Mouse (Mus musculus) MEL (cell line): ENCODE measurements at regions not wholly inside any gene's neighbourhood (a gene's known extent, or its start where the extent isn't known, plus 50 kb on each side); places are given as distances from the start of the nearest gene placed in this dataset.

ENCODE experiments used
- DNase-seq: peaks from one replicate; pipeline ENCODE4 v3.0.0; 2011; ENCODE audit warnings: low read depth, low spot score
- H3K27ac ChIP-seq: 2 replicates; pipeline ENCODE4 v1.5.1; 2012; ENCODE audit warnings: low read depth, mild to moderate bottlenecking, control low read depth, low read length, moderate library complexity; ENCODE audit not compliant: control insufficient read depth
- H3K27me3 ChIP-seq, 2 experiments: fragments of 150-350 bp in 1 of 2; sonication (generic) in 1 of 2; 2 replicates each; pipeline ENCODE4 v1.6.1; 2012; ENCODE audit warnings: low read length in 2 of 2, mild to moderate bottlenecking in 2 of 2, improper control_type of control experiment in 1 of 2, moderate library complexity in 1 of 2; ENCODE audit not compliant: insufficient read depth in 2 of 2, control insufficient read depth in 1 of 2
- H3K36me3 ChIP-seq, 2 experiments: 2 replicates each; pipeline ENCODE4 v1.6.1; 2012 to 2014; ENCODE audit warnings: low read length in 2 of 2, improper control_type of control experiment in 1 of 2, inconsistent platforms in 1 of 2, mild to moderate bottlenecking in 1 of 2; ENCODE audit not compliant: insufficient read depth in 2 of 2, control insufficient read depth in 1 of 2
- H3K4me1 ChIP-seq, 2 experiments: fragments of 150-350 bp in 1 of 2; sonication (generic) in 1 of 2; 2 replicates each; pipeline ENCODE4 v1.6.1; 2012; ENCODE audit warnings: low read length in 2 of 2, improper control_type of control experiment in 1 of 2, mild to moderate bottlenecking in 1 of 2; ENCODE audit not compliant: insufficient read depth in 2 of 2, control insufficient read depth in 1 of 2
- H3K4me3 ChIP-seq, 2 experiments: fragments of 150-350 bp in 1 of 2; sonication (generic) in 1 of 2; 2 replicates each; pipeline ENCODE4 v1.5.1; 2012; ENCODE audit warnings: low read depth in 2 of 2, low read length in 2 of 2, mild to moderate bottlenecking in 2 of 2, moderate library complexity in 2 of 2, control low read depth in 1 of 2, improper control_type of control experiment in 1 of 2; ENCODE audit not compliant: control insufficient read depth in 1 of 2, insufficient read depth in 1 of 2
- H3K79me2 ChIP-seq: 2 replicates; pipeline ENCODE4 v1.6.1; 2012; ENCODE audit warnings: mild to moderate bottlenecking, low read length, moderate library complexity; ENCODE audit not compliant: control insufficient read depth, poor library complexity, insufficient read depth
- H3K9ac ChIP-seq: 2 replicates; pipeline ENCODE4 v1.6.1; 2012; ENCODE audit warnings: low read depth, mild to moderate bottlenecking, control low read depth, low read length, moderate library complexity; ENCODE audit not compliant: control insufficient read depth, poor library complexity, severe bottlenecking
- H3K9me3 ChIP-seq: fragments of 150-350 bp; sonication (generic); replicated peaks from 2 replicates; pipeline ENCODE4 v1.6.1; 2012; ENCODE audit warnings: mild to moderate bottlenecking, low read length, improper control_type of control experiment, moderate library complexity; ENCODE audit not compliant: insufficient read depth
- BHLHE40 ChIP-seq: IDR thresholded peaks from 2 replicates; pipeline ENCODE4 v1.6.1; 2012; ENCODE audit warnings: low read depth, mild to moderate bottlenecking, inconsistent platforms, low read length, improper control_type of control experiment, borderline replicate concordance
- CHD1 ChIP-seq: IDR thresholded peaks from 2 replicates; pipeline ENCODE4 v1.6.1; 2012; ENCODE audit warnings: low read depth, mild to moderate bottlenecking, inconsistent platforms, low read length, improper control_type of control experiment
- CTCF ChIP-seq, 3 experiments: IDR thresholded peaks in 2 of 3; conservative IDR thresholded peaks in 1 of 3; 2 replicates each; pipeline ENCODE4 v1.5.1; 2011 to 2012; ENCODE audit warnings: low read length in 3 of 3, low read depth in 2 of 3, mild to moderate bottlenecking in 2 of 3, improper control_type of control experiment in 1 of 3, inconsistent platforms in 1 of 3, mixed read lengths in 1 of 3, moderate library complexity in 1 of 3; ENCODE audit not compliant: control insufficient read depth in 1 of 3, insufficient read depth in 1 of 3, poor library complexity in 1 of 3, severe bottlenecking in 1 of 3
- E2F4 ChIP-seq: IDR thresholded peaks from 2 replicates; pipeline ENCODE4 v1.6.1; 2011; ENCODE audit warnings: low read depth, low read length, improper control_type of control experiment, borderline replicate concordance
- ELF1 ChIP-seq: IDR thresholded peaks from 2 replicates; pipeline ENCODE4 v1.6.1; 2014; ENCODE audit warnings: low read depth, mild to moderate bottlenecking, inconsistent platforms, low read length, improper control_type of control experiment, moderate library complexity
- EP300 ChIP-seq, 2 experiments: IDR thresholded peaks; 2 replicates each; pipeline ENCODE4 v1.6.1; 2011; ENCODE audit warnings: improper control_type of control experiment in 2 of 2, low read length in 2 of 2, low read depth in 1 of 2, mild to moderate bottlenecking in 1 of 2
- ETS1 ChIP-seq: IDR thresholded peaks from 2 replicates; pipeline ENCODE4 v1.6.1; 2012; ENCODE audit warnings: low read depth, mild to moderate bottlenecking, inconsistent platforms, low read length, improper control_type of control experiment, moderate library complexity
- GABPA ChIP-seq: IDR thresholded peaks from 2 replicates; pipeline ENCODE4 v1.6.1; 2012; ENCODE audit warnings: low read depth, mild to moderate bottlenecking, inconsistent platforms, low read length, improper control_type of control experiment, moderate library complexity
- GATA1 ChIP-seq: IDR thresholded peaks from 2 replicates; pipeline ENCODE4 v1.6.1; 2011; ENCODE audit warnings: low read depth, low read length, improper control_type of control experiment
- HCFC1 ChIP-seq: IDR thresholded peaks from 2 replicates; pipeline ENCODE4 v1.6.1; 2012; ENCODE audit warnings: low read depth, mild to moderate bottlenecking, inconsistent platforms, low read length, improper control_type of control experiment, moderate library complexity
- JUND ChIP-seq: IDR thresholded peaks from 2 replicates; pipeline ENCODE4 v1.6.1; 2011; ENCODE audit warnings: low read depth, mild to moderate bottlenecking, improper control_type of control experiment, low read length
- MXI1 ChIP-seq: IDR thresholded peaks from 2 replicates; pipeline ENCODE4 v1.6.1; 2011; ENCODE audit warnings: mild to moderate bottlenecking, low read depth, low read length, improper control_type of control experiment
- MYB ChIP-seq: IDR thresholded peaks from 2 replicates; pipeline ENCODE4 v1.6.1; 2011; ENCODE audit warnings: mild to moderate bottlenecking, low read depth, low read length, improper control_type of control experiment
- MYC ChIP-seq: IDR thresholded peaks from 2 replicates; pipeline ENCODE4 v1.6.1; 2011; ENCODE audit warnings: low read depth, mild to moderate bottlenecking, low read length, improper control_type of control experiment, moderate library complexity
- NELFE ChIP-seq: IDR thresholded peaks from 2 replicates; pipeline ENCODE4 v1.6.1; 2011; ENCODE audit warnings: low read depth, low read length, improper control_type of control experiment
- POLR2A ChIP-seq, 2 experiments: IDR thresholded peaks; 2 replicates each; pipeline ENCODE4 v1.6.1; 2011 to 2012; ENCODE audit warnings: low read length in 2 of 2, mild to moderate bottlenecking in 2 of 2, control low read depth in 1 of 2, improper control_type of control experiment in 1 of 2, low read depth in 1 of 2, moderate library complexity in 1 of 2; ENCODE audit not compliant: control insufficient read depth in 1 of 2, insufficient read depth in 1 of 2, poor library complexity in 1 of 2
- RAD21 ChIP-seq: IDR thresholded peaks from 2 replicates; pipeline ENCODE4 v1.6.1; 2011; ENCODE audit warnings: mild to moderate bottlenecking, low read depth, low read length, improper control_type of control experiment
- SIN3A ChIP-seq: IDR thresholded peaks from 2 replicates; pipeline ENCODE4 v1.6.1; 2012; ENCODE audit warnings: low read length, improper control_type of control experiment, inconsistent platforms
- SMC3 ChIP-seq: IDR thresholded peaks from 2 replicates; pipeline ENCODE4 v1.6.1; 2011; ENCODE audit warnings: low read depth, low read length, improper control_type of control experiment
- TAL1 ChIP-seq: IDR thresholded peaks from 2 replicates; pipeline ENCODE4 v1.6.1; 2012; ENCODE audit warnings: mild to moderate bottlenecking, inconsistent platforms, low read length, moderate library complexity, mixed read lengths
- TBP ChIP-seq: IDR thresholded peaks from 2 replicates; pipeline ENCODE4 v1.8.0; 2011; ENCODE audit warnings: low read depth, low read length, improper control_type of control experiment
- TCF12 ChIP-seq: IDR thresholded peaks from 2 replicates; pipeline ENCODE4 v1.6.1; 2014; ENCODE audit warnings: low read depth, mild to moderate bottlenecking, inconsistent platforms, low read length, improper control_type of control experiment, moderate library complexity
- USF1 ChIP-seq: IDR thresholded peaks from 2 replicates; pipeline ENCODE4 v1.6.1; 2014; ENCODE audit warnings: low read depth, mild to moderate bottlenecking, inconsistent platforms, low read length, improper control_type of control experiment, moderate library complexity
- USF2 ChIP-seq, 2 experiments: IDR thresholded peaks; 2 replicates each; pipeline ENCODE4 v1.6.1; 2011 to 2012; ENCODE audit warnings: improper control_type of control experiment in 2 of 2, low read length in 2 of 2, borderline replicate concordance in 1 of 2, inconsistent platforms in 1 of 2, low read depth in 1 of 2, mild to moderate bottlenecking in 1 of 2; ENCODE audit not compliant: insufficient read depth in 1 of 2
- ZKSCAN1 ChIP-seq: IDR thresholded peaks from 2 replicates; pipeline ENCODE4 v1.6.1; 2012; ENCODE audit warnings: low read depth, mild to moderate bottlenecking, inconsistent platforms, low read length, improper control_type of control experiment, moderate library complexity
- ZNF384 ChIP-seq: IDR thresholded peaks from 2 replicates; pipeline ENCODE4 v1.6.1; 2012; ENCODE audit warnings: low read depth, mild to moderate bottlenecking, inconsistent platforms, low read length, improper control_type of control experiment

GRCm38 (mm10) chr4:54838111-54838510 lies 106.7 kb upstream of the Zfp462 start:
- Histone ChIP-seq H3K4me1 (no peaks in the 10 kb centered on the region), H3K9me3 (no peaks in the 10 kb centered on the region), H3K27ac (no peak overlapping the region), H3K36me3 (no peaks in the 10 kb centered on the region), H3K27me3 (no peaks in the 10 kb centered on the region), H3K4me3 (no peak overlapping the region), H3K9ac (no peak overlapping the region), H3K79me2 (no peaks in the 10 kb centered on the region)
- DNase-seq, result no peak
- TF ChIP-seq E2F4 (no peak), ETS1 (no peak), ZKSCAN1 (no peak), TCF12 (no peak), NELFE (no peak), USF1 (no peak), CTCF (IDR thresholded peaks at IDR 0.05 in 2 of 3, conservative IDR thresholded peaks at IDR 0.05 in 1 of 3; ENCODE audit: control insufficient read depth in 1 of 3, insufficient read depth in 1 of 3, low read depth in 2 of 3, low read length in 3 of 3, poor library complexity in 1 of 3, severe bottlenecking in 1 of 3) (no peak), MYC (no peak), MXI1 (no peak), JUND (no peak), TAL1 (no peak), HCFC1 (no peak), BHLHE40 (no peak), ELF1 (no peak), EP300 (IDR thresholded peaks at IDR 0.05; ENCODE audit: low read depth in 1 of 2, low read length in 2 of 2) (no peak), RAD21 (no peak), POLR2A (IDR thresholded peaks at IDR 0.05; ENCODE audit: control insufficient read depth in 1 of 2, insufficient read depth in 1 of 2, low read depth in 1 of 2, low read length in 2 of 2, poor library complexity in 1 of 2) (no peak)

GRCm38 (mm10) chr4:54838794-54839193 lies 106.1 kb upstream of the Zfp462 start:
- Histone ChIP-seq H3K4me3 (no peak overlapping the region), H3K4me1 (no peaks in the 10 kb centered on the region), H3K36me3 (no peaks in the 10 kb centered on the region), H3K9me3 (no peaks in the 10 kb centered on the region), H3K79me2 (no peaks in the 10 kb centered on the region), H3K9ac (no peak overlapping the region), H3K27ac (no peak overlapping the region)
- no peak for DNase-seq
- TF ChIP-seq ZKSCAN1 (no peak), SMC3 (no peak), GABPA (no peak), CHD1 (no peak), ZNF384 (no peak), USF2 (IDR thresholded peaks at IDR 0.05; ENCODE audit: borderline replicate concordance in 1 of 2, insufficient read depth in 1 of 2, low read depth in 1 of 2, low read length in 2 of 2) (no peak), GATA1 (no peak), CTCF (IDR thresholded peaks at IDR 0.05 in 2 of 3, conservative IDR thresholded peaks at IDR 0.05 in 1 of 3; ENCODE audit: control insufficient read depth in 1 of 3, insufficient read depth in 1 of 3, low read depth in 2 of 3, low read length in 3 of 3, poor library complexity in 1 of 3, severe bottlenecking in 1 of 3) (no peak), SIN3A (no peak), MYB (no peak), TBP (no peak)
- TF ChIP-seq, all 39 proteins: peak for 0
- H3K27me3 ChIP-seq, result no peaks in the 10 kb centered on the region
